Mouse (Mus musculus) olfactory bulb, adult 2 months (tissue): Measurements from ENCODE around the gene Dynll1.

Experiments
- CTCF ChIP-seq: fragments of 200-500 bp; IDR thresholded peaks from 2 replicates; pipeline ENCODE4 v1.5.1; 2012; ENCODE audit warnings: low read depth, mild to moderate bottlenecking, low read length, moderate library complexity; ENCODE audit not compliant: insufficient read depth
- POLR2A ChIP-seq: fragments of 200-500 bp; IDR thresholded peaks from 2 replicates; pipeline ENCODE4 v1.6.1; 2012; ENCODE audit warnings: mild to moderate bottlenecking, low read depth, low read length, moderate library complexity; ENCODE audit not compliant: insufficient read depth

DNA sequence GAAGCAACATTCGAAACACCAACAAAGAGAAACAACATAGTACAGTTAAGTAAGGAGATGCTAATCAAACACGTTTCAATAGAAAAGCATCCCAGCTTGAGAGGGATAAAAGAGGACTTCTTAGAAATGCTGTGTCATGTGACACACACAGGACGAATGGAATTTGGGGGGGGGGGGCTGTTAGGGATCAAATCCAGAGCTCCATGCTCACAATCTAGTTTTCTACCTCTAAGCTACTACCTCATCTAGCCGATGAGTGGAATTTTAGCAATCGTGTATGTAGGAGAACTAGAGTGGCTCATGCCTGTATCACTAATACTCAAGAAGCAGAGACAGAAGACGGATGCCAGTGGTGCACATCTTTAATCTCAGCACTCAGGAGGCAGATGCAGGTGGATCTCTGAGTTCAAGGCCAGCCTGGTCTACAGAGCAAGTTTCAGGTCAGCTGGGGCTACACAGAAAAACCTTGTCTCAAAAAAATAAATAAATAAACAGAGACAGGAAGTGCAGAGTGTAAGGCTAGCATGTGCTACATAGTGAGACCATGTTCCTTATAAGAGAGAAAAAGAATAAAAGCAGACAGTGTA lies 27.2 kb downstream of the Dynll1 start:
- no peak for TF ChIP-seq CTCF
- no peak for TF ChIP-seq POLR2A
